Mouse (Mus musculus): ENCODE measurements around the gene Zfp639.

DNA sequence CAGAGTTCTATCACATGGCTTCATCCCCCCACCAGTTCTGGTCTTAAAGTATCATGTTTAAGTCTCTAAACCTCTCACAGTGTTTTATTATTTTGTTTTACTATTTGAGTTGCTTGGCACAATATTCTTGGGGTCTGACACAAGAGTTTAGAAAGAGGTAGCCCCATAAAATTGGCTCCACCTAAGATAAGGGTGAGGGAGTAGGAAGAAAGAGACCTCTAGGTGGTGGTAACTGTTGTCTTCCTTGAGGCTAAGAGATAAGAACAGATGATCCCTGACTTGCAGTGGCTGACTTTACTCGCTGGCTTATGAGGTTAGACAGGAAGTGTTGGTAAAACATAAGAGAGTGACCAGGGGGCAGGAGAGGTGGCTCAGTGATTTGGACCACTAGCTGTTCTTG is 25.6 kb downstream of the Zfp639 start:
- TF ChIP-seq USF1 (IDR thresholded peaks at IDR 0.05; ENCODE audit: low read depth): no peak
- no peak for TF ChIP-seq CTCF (IDR thresholded peaks at IDR 0.05; ENCODE audit: control insufficient read depth, insufficient read depth, insufficient read length)

Data from C2C12 (cell line).